In the genomic region with DNA sequence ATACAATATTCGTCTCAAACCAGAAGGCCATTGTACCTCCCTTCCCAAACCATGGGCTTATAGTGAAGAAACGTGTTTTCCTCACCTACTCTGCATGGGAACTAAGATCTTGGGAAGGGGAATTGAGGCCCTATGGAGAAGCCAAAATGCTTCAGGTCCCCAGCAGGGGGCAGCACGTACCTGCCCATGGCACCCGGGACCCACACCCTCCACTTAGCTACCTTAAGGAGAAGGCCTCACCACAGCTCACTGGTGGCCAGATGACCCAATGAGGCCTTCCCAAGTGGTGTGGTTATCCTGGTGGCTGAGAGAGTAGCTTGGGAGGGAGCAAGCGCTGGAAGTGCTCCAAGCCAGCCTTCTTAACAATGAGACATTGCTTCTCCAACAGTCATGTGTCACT, we compare ENCODE assay signal across 8 mouse cellular contexts. TPM values are rescaled to one million over a fixed set of nuclear protein-coding genes. Genes with fewer than 3 reads are reported as not detected.
A peak's percentile ranks its signal among the peaks of the same experiment; 100 is the strongest.
DNase-seq lines count a peak whose midpoint lies in the region; ATAC-seq and TF ChIP-seq lines count a peak whose summit lies in the region.

No protein-coding gene starts in this region.

- no peak for TF ChIP-seq POLR2A in MEL (IDR thresholded peaks at IDR 0.05; ENCODE audit: control insufficient read depth in 1 of 2, insufficient read depth in 1 of 2, low read depth in 1 of 2, low read length in 2 of 2, poor library complexity in 1 of 2)
- TF ChIP-seq POLR2A in thymus, adult 2 months (IDR thresholded peaks at IDR 0.05; ENCODE audit: control insufficient read depth, extremely low read depth, insufficient read depth, low read length, poor library complexity) = no peak

- DNase-seq in forebrain, embryonic 10.5 days (ENCODE audit: extremely low spot score, low spot score) = peak; percentile 64
- DNase-seq in MEL (ENCODE audit: low read depth, low spot score) = peak; percentile 82
- peak; percentile 80 for DNase-seq in embryonic facial prominence, embryonic 10.5 days (ENCODE audit: low spot score)
- peak; percentile 86 to 88 for DNase-seq in kidney, postnatal 4 days
- peak; percentile 83 for DNase-seq in thymus, adult 2 months

- H3K27me3 ChIP-seq in forebrain, embryonic 10.5 days (ENCODE audit: poor library complexity, severe bottlenecking) = no peaks in the 10 kb centered on the region
- H3K27me3 ChIP-seq in forebrain, embryonic 15.5 days = no peaks in the 10 kb centered on the region
- H3K27me3 ChIP-seq in MEL (ENCODE audit: control insufficient read depth in 1 of 2, insufficient read depth in 2 of 2, low read length in 2 of 2) = no peaks in the 10 kb centered on the region
- H3K27me3 ChIP-seq in embryonic facial prominence, embryonic 10.5 days (replicated peaks; ENCODE audit: low read depth, poor library complexity, severe bottlenecking) = no peaks in the 10 kb centered on the region
- H3K27me3 ChIP-seq in heart, embryonic 16.5 days (ENCODE audit: control insufficient read depth, insufficient read depth, low read length) = no peaks in the 10 kb centered on the region
- no peaks in the 10 kb centered on the region for H3K27me3 ChIP-seq in midbrain, embryonic 12.5 days
- H3K27me3 ChIP-seq in thymus, adult 2 months (ENCODE audit: control insufficient read depth, insufficient read depth, low read length) = no peaks in the 10 kb centered on the region

- peak; percentile 91 to 98 (median 97) for TF ChIP-seq CTCF in MEL (IDR thresholded peaks at IDR 0.05 in 2 of 3, conservative IDR thresholded peaks at IDR 0.05 in 1 of 3; ENCODE audit: control insufficient read depth in 1 of 3, insufficient read depth in 1 of 3, low read depth in 2 of 3, low read length in 3 of 3, poor library complexity in 1 of 3, severe bottlenecking in 1 of 3)
- peak; percentile 95 for TF ChIP-seq CTCF in thymus, adult 2 months (IDR thresholded peaks at IDR 0.05; ENCODE audit: borderline replicate concordance, control insufficient read depth, extremely low read depth, insufficient read depth, low read length, poor library complexity)

- no peak for ATAC-seq in forebrain, embryonic 15.5 days (replicated peaks)
- peak; percentile 69; the same call in 1 of the 2 replicates for ATAC-seq in heart, embryonic 16.5 days (replicated peaks; ENCODE audit: extremely low read depth, insufficient read depth, low FRiP score)
- 0 out of 2 replicates have a peak, but pooled peaks have one; percentile 16 for ATAC-seq in midbrain, embryonic 12.5 days (ENCODE audit: low FRiP score, low read depth)

- 16% methylated on average over 5 of the region's 5 CpGs for WGBS in forebrain, embryonic 10.5 days
- 10% methylated on average over 5 of the region's 5 CpGs for WGBS in forebrain, embryonic 15.5 days
- 9% methylated on average over 5 of the region's 5 CpGs for WGBS in embryonic facial prominence, embryonic 10.5 days
- 7% methylated on average over 5 of the region's 5 CpGs for WGBS in heart, embryonic 16.5 days
- WGBS in midbrain, embryonic 12.5 days = 19% methylated on average over 5 of the region's 5 CpGs
- 15% methylated on average over 5 of the region's 5 CpGs for WGBS in thymus, adult 2 months

- peak; percentile 98 for TF ChIP-seq RAD21 in MEL (IDR thresholded peaks at IDR 0.05; ENCODE audit: low read depth, low read length)

- H3K27ac ChIP-seq in forebrain, embryonic 10.5 days = no peak overlapping the region
- H3K27ac ChIP-seq in forebrain, embryonic 15.5 days (replicated peaks) = no peak overlapping the region
- no peak overlapping the region for H3K27ac ChIP-seq in MEL (ENCODE audit: control insufficient read depth, low read depth, low read length)
- no peak overlapping the region for H3K27ac ChIP-seq in embryonic facial prominence, embryonic 10.5 days (replicated peaks)
- no peak overlapping the region for H3K27ac ChIP-seq in heart, embryonic 16.5 days (ENCODE audit: low read length)
- H3K27ac ChIP-seq in midbrain, embryonic 12.5 days (replicated peaks) = no peak overlapping the region
- no peak overlapping the region for H3K27ac ChIP-seq in thymus, adult 2 months (ENCODE audit: control insufficient read depth, insufficient read depth, low read length)

- no peak overlapping the region for H3K4me3 ChIP-seq in forebrain, embryonic 10.5 days
- H3K4me3 ChIP-seq in forebrain, embryonic 15.5 days = no peak overlapping the region
- no peak overlapping the region for H3K4me3 ChIP-seq in MEL (ENCODE audit: control insufficient read depth in 1 of 2, insufficient read depth in 1 of 2, low read depth in 2 of 2, low read length in 2 of 2)
- no peak overlapping the region for H3K4me3 ChIP-seq in embryonic facial prominence, embryonic 10.5 days
- no peak overlapping the region for H3K4me3 ChIP-seq in heart, embryonic 16.5 days (ENCODE audit: low read length)
- H3K4me3 ChIP-seq in midbrain, embryonic 12.5 days = no peak overlapping the region
- no peak overlapping the region for H3K4me3 ChIP-seq in thymus, adult 2 months (ENCODE audit: control insufficient read depth, insufficient read depth, low read length)

- H3K9me3 ChIP-seq in forebrain, embryonic 10.5 days = no peaks in the 10 kb centered on the region
- no peaks in the 10 kb centered on the region for H3K9me3 ChIP-seq in forebrain, embryonic 15.5 days
- no peaks in the 10 kb centered on the region for H3K9me3 ChIP-seq in MEL (replicated peaks; ENCODE audit: insufficient read depth, low read length)
- H3K9me3 ChIP-seq in embryonic facial prominence, embryonic 10.5 days = no peaks in the 10 kb centered on the region
- H3K9me3 ChIP-seq in heart, embryonic 16.5 days (replicated peaks; ENCODE audit: control insufficient read depth, low read length) = no peaks in the 10 kb centered on the region
- no peaks in the 10 kb centered on the region for H3K9me3 ChIP-seq in midbrain, embryonic 12.5 days

- no peaks in the 10 kb centered on the region for H3K36me3 ChIP-seq in forebrain, embryonic 10.5 days (replicated peaks)
- no peaks in the 10 kb centered on the region for H3K36me3 ChIP-seq in forebrain, embryonic 15.5 days
- peaks cover 0 to 12% of the 10 kb centered on the region in 2 experiments; a peak in 2 of 4 replicates for H3K36me3 ChIP-seq in MEL (ENCODE audit: control insufficient read depth in 1 of 2, insufficient read depth in 2 of 2, low read length in 2 of 2)
- H3K36me3 ChIP-seq in embryonic facial prominence, embryonic 10.5 days (replicated peaks) = no peaks in the 10 kb centered on the region
- no peaks in the 10 kb centered on the region for H3K36me3 ChIP-seq in heart, embryonic 16.5 days (ENCODE audit: control insufficient read depth, insufficient read depth)
- no peaks in the 10 kb centered on the region for H3K36me3 ChIP-seq in midbrain, embryonic 12.5 days
- H3K36me3 ChIP-seq in thymus, adult 2 months (ENCODE audit: control insufficient read depth, insufficient read depth, low read length) = no peaks in the 10 kb centered on the region

- H3K9ac ChIP-seq in forebrain, embryonic 15.5 days (replicated peaks) = no peak overlapping the region
- H3K9ac ChIP-seq in MEL (ENCODE audit: control insufficient read depth, low read depth, low read length, poor library complexity, severe bottlenecking) = no peak overlapping the region
- no peak overlapping the region for H3K9ac ChIP-seq in heart, embryonic 16.5 days (ENCODE audit: low read length)
- H3K9ac ChIP-seq in midbrain, embryonic 12.5 days (replicated peaks) = no peak overlapping the region

- H3K79me2 ChIP-seq in MEL (ENCODE audit: control insufficient read depth, insufficient read depth, low read length, poor library complexity) = no peaks in the 10 kb centered on the region

- no peak for TF ChIP-seq EP300 in MEL (IDR thresholded peaks at IDR 0.05; ENCODE audit: low read depth in 1 of 2, low read length in 2 of 2)

- H3K4me2 ChIP-seq in forebrain, embryonic 15.5 days (replicated peaks) = no peak overlapping the region
- no peak overlapping the region for H3K4me2 ChIP-seq in heart, embryonic 16.5 days (ENCODE audit: low read depth, low read length)
- H3K4me2 ChIP-seq in midbrain, embryonic 12.5 days (replicated peaks) = no peak overlapping the region

- 0 out of 2 replicates have a peak, but pooled peaks cover 3% of the 10 kb centered on the region for H3K4me1 ChIP-seq in forebrain, embryonic 10.5 days
- no peaks in the 10 kb centered on the region for H3K4me1 ChIP-seq in forebrain, embryonic 15.5 days
- H3K4me1 ChIP-seq in MEL (ENCODE audit: control insufficient read depth in 1 of 2, insufficient read depth in 2 of 2, low read length in 2 of 2) = peaks cover 7 to 9% of the 10 kb centered on the region in 2 experiments
- no peaks in the 10 kb centered on the region for H3K4me1 ChIP-seq in embryonic facial prominence, embryonic 10.5 days
- no peaks in the 10 kb centered on the region for H3K4me1 ChIP-seq in heart, embryonic 16.5 days (ENCODE audit: control insufficient read depth, insufficient read depth, low read length)
- no peaks in the 10 kb centered on the region for H3K4me1 ChIP-seq in midbrain, embryonic 12.5 days
- peaks cover 18% of the 10 kb centered on the region for H3K4me1 ChIP-seq in thymus, adult 2 months (replicated peaks; ENCODE audit: control insufficient read depth, insufficient read depth, low read length)

RNA-seq across cellular contexts. Expression of a gene that starts 2.7 kb away (rescaled TPM):
- 3.3 and 3.9 TPM in 2 replicates for polyA plus RNA-seq in forebrain, embryonic 10.5 days (2016; fragmentation: Nextera tagmentation; extraction: Ambion mirVana)
- 5.7 and 7.8 TPM in 2 replicates for polyA plus RNA-seq in forebrain, embryonic 15.5 days (2015; fragmentation: Nextera tagmentation; extraction: Ambion mirVana)
- 0.29 and 0.42 TPM in 2 replicates for total RNA-seq in MEL (2012; rRNA removed)
- under 1 TPM in 1 of 2 experiments, not detected in 1; 0.45 TPM for polyA plus RNA-seq in MEL (2012; ENCODE audit: insufficient read depth in 1 of 2, insufficient read length in 2 of 2, low read depth in 1 of 2, low replicate concordance in 2 of 2, missing spikeins in 1 of 2)
- polyA plus RNA-seq in embryonic facial prominence, embryonic 10.5 days (2016; fragmentation: Nextera tagmentation; extraction: Ambion mirVana) = 2.9 and 3.9 TPM in 2 replicates
- 6.0 and 10.9 TPM in 2 replicates for polyA plus RNA-seq in heart, embryonic 16.5 days (2015; fragmentation: Nextera tagmentation; extraction: Ambion mirVana)
- 7.7 and 8.2 TPM in 2 replicates for polyA plus RNA-seq in midbrain, embryonic 12.5 days (2016; fragmentation: Nextera tagmentation; extraction: Ambion mirVana)
- polyA plus RNA-seq in thymus, adult 2 months (2012; rRNA removed) = 5.4 and 8.9 TPM in 2 replicates

RNA-seq across cellular contexts. Expression of a gene that starts 9.7 kb away (rescaled TPM):
- 3.3 and 4.7 TPM in 2 replicates for polyA plus RNA-seq in forebrain, embryonic 10.5 days (2016; fragmentation: Nextera tagmentation; extraction: Ambion mirVana)
- polyA plus RNA-seq in forebrain, embryonic 15.5 days (2015; fragmentation: Nextera tagmentation; extraction: Ambion mirVana) = 6.2 and 6.8 TPM in 2 replicates
- 15.2 and 16.9 TPM in 2 replicates for total RNA-seq in MEL (2012; rRNA removed)
- 10 to 100 TPM in 1 of 2 experiments, not detected in 1; 29.0 TPM for polyA plus RNA-seq in MEL (2012; ENCODE audit: insufficient read depth in 1 of 2, insufficient read length in 2 of 2, low read depth in 1 of 2, low replicate concordance in 2 of 2, missing spikeins in 1 of 2)
- polyA plus RNA-seq in embryonic facial prominence, embryonic 10.5 days (2016; fragmentation: Nextera tagmentation; extraction: Ambion mirVana) = 2.6 and 6.9 TPM in 2 replicates
- polyA plus RNA-seq in heart, embryonic 16.5 days (2015; fragmentation: Nextera tagmentation; extraction: Ambion mirVana) = 7.9 and 8.2 TPM in 2 replicates
- polyA plus RNA-seq in midbrain, embryonic 12.5 days (2016; fragmentation: Nextera tagmentation; extraction: Ambion mirVana) = 4.7 and 9.9 TPM in 2 replicates
- polyA plus RNA-seq in thymus, adult 2 months (2012; rRNA removed) = 30.7 and 49.6 TPM in 2 replicates

RNA-seq across cellular contexts. Expression of a gene that starts 13.8 kb away (rescaled TPM):
- 195 and 200 TPM in 2 replicates for polyA plus RNA-seq in forebrain, embryonic 10.5 days (2016; fragmentation: Nextera tagmentation; extraction: Ambion mirVana)
- polyA plus RNA-seq in forebrain, embryonic 15.5 days (2015; fragmentation: Nextera tagmentation; extraction: Ambion mirVana) = 185 and 208 TPM in 2 replicates
- 87.6 and 102 TPM in 2 replicates for total RNA-seq in MEL (2012; rRNA removed)
- polyA plus RNA-seq in MEL (2012; ENCODE audit: insufficient read depth in 1 of 2, insufficient read length in 2 of 2, low read depth in 1 of 2, low replicate concordance in 2 of 2, missing spikeins in 1 of 2) = 100 to 1,000 TPM in 1 of 2 experiments, 10 to 100 TPM in 1; 71.0 to 663 TPM
- 203 and 205 TPM in 2 replicates for polyA plus RNA-seq in embryonic facial prominence, embryonic 10.5 days (2016; fragmentation: Nextera tagmentation; extraction: Ambion mirVana)
- polyA plus RNA-seq in heart, embryonic 16.5 days (2015; fragmentation: Nextera tagmentation; extraction: Ambion mirVana) = 103 and 113 TPM in 2 replicates
- 236 and 239 TPM in 2 replicates for polyA plus RNA-seq in midbrain, embryonic 12.5 days (2016; fragmentation: Nextera tagmentation; extraction: Ambion mirVana)
- 770 and 778 TPM in 2 replicates for polyA plus RNA-seq in thymus, adult 2 months (2012; rRNA removed)

RNA-seq across cellular contexts. Expression of a gene that starts 15.7 kb away (rescaled TPM):
- polyA plus RNA-seq in forebrain, embryonic 10.5 days (2016; fragmentation: Nextera tagmentation; extraction: Ambion mirVana) = 0.16 and 0.32 TPM in 2 replicates
- 0.25 and 0.70 TPM in 2 replicates for polyA plus RNA-seq in forebrain, embryonic 15.5 days (2015; fragmentation: Nextera tagmentation; extraction: Ambion mirVana)
- 0.75 and 1.1 TPM in 2 replicates for total RNA-seq in MEL (2012; rRNA removed)
- polyA plus RNA-seq in MEL (2012; ENCODE audit: insufficient read depth in 1 of 2, insufficient read length in 2 of 2, low read depth in 1 of 2, low replicate concordance in 2 of 2, missing spikeins in 1 of 2) = 1 to 10 TPM in 1 of 2 experiments, not detected in 1; 1.5 TPM
- 0.16 and 0.34 TPM in 2 replicates for polyA plus RNA-seq in embryonic facial prominence, embryonic 10.5 days (2016; fragmentation: Nextera tagmentation; extraction: Ambion mirVana)
- 3.5 and 6.4 TPM in 2 replicates for polyA plus RNA-seq in heart, embryonic 16.5 days (2015; fragmentation: Nextera tagmentation; extraction: Ambion mirVana)
- polyA plus RNA-seq in midbrain, embryonic 12.5 days (2016; fragmentation: Nextera tagmentation; extraction: Ambion mirVana) = 0.48 and 0.62 TPM in 2 replicates
- 358 and 375 TPM in 2 replicates for polyA plus RNA-seq in thymus, adult 2 months (2012; rRNA removed)

RNA-seq across cellular contexts. Expression of a gene that starts 23.3 kb away (rescaled TPM):
- 0.10 TPM in 1 of 2 replicates, not detected in the other for polyA plus RNA-seq in forebrain, embryonic 10.5 days (2016; fragmentation: Nextera tagmentation; extraction: Ambion mirVana)
- polyA plus RNA-seq in forebrain, embryonic 15.5 days (2015; fragmentation: Nextera tagmentation; extraction: Ambion mirVana) = not detected in 2 replicates
- total RNA-seq in MEL (2012; rRNA removed) = 0.95 and 1.2 TPM in 2 replicates
- polyA plus RNA-seq in MEL (2012; ENCODE audit: insufficient read depth in 1 of 2, insufficient read length in 2 of 2, low read depth in 1 of 2, low replicate concordance in 2 of 2, missing spikeins in 1 of 2) = 1 to 10 TPM in 1 of 2 experiments, not detected in 1; 2.0 TPM
- polyA plus RNA-seq in embryonic facial prominence, embryonic 10.5 days (2016; fragmentation: Nextera tagmentation; extraction: Ambion mirVana) = not detected in 2 replicates
- polyA plus RNA-seq in heart, embryonic 16.5 days (2015; fragmentation: Nextera tagmentation; extraction: Ambion mirVana) = 0.20 and 0.33 TPM in 2 replicates
- polyA plus RNA-seq in midbrain, embryonic 12.5 days (2016; fragmentation: Nextera tagmentation; extraction: Ambion mirVana) = not detected in 2 replicates
- polyA plus RNA-seq in thymus, adult 2 months (2012; rRNA removed) = 11.3 and 11.4 TPM in 2 replicates
